Mouse (Mus musculus) G1E-ER4 (cell line): ENCODE data around the gene Gnptg. TPM values are rescaled to one million over a fixed set of nuclear protein-coding genes. Genes with fewer than 3 reads are reported as not detected.

ENCODE experiments used
- GATA1 ChIP-seq: IDR thresholded peaks from one replicate; pipeline ENCODE4 v1.8.0; 2012; ENCODE audit warnings: low read length, inconsistent platforms
- polyA plus RNA-seq: library from polyadenylated mRNA; stranded (reverse); fragments of >175 nt; gene quantifications from 2 replicates; pipeline ENCODE4 v1.2.3, GENCODE M21; 2012

Gene Gnptg
- polyA plus RNA-seq, 1 experiment: 6.4 TPM

GRCm38 (mm10) chr17:25253760-25254159 is 13.8 kb upstream of the Gnptg start:
- no peak for TF ChIP-seq GATA1

DNA sequence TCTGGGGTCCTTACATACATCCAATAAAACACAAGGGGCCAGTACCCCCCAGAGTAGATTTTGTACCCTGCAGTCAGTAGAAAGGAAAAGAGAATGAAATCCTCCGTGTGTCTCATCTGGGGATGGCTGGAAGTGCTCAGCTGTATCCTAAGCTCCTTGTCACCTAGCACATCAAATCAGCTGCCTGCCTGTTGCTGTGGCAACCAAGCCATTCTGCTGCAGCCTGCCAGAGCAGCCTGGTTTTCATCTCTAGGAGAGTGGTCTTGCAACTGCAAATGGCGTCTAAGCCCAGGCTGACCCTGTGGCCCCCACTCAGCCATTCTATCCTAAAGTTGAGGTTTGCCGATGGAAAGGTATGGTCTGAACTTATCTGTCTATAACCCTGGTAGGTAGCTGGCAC is 12.7 kb upstream of the Gnptg start:
- no peak for TF ChIP-seq GATA1

DNA sequence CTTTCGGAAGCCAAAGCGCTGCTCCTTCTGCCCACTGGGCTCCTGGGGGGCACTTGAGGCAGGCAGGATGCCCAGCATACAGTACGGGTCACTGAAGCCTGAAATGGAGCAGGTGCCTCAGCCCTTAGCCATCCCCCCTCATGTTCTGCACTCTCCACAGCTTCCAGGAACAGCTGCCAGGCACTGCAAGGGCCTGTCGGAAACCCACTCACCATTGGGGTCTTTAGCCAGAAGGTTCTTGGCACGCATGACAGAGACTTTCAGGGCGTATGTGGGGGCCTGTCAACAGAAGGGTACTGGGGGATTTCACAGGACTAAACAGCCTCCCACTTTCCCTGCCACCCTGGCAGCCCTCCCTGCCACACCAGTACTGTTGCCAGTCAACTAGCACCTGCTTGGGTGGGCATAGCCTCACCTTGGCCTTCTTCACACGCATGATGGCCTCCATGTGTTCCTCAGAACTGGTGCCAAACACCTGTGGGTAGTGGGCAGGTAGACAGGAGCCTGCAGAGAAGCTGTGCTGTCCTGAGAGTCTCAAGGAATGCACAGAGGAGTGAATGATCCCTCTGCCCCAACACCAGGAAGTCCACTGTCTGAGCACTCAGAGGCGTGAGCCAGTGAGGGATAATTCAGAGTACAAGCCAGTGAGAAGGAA is 10.4 kb upstream of the Gnptg start:
- no peak for TF ChIP-seq GATA1

GRCm38 (mm10) chr17:25248033-25248750 is 8.3 kb upstream of the Gnptg start:
- TF ChIP-seq GATA1: no peak

DNA sequence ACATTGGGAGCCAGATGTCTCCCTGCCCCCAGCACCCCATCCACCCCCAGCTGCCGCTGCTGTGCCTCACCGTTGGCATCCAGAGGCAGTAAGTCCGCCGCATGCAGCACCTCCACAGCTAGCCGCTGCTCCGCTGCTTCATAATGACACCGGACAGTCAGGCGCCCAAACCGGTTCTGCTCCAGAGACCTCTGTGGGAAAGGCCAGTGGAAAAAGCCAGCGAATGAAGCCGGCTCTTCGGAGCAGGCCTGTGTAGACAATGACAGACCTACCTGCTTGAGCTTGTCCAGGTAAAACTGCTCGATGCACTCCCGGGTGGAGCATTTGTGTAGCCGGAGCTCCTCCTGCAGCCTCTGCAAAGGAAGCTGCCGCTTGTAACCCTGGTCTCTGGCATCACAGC is 4.3 kb upstream of the Gnptg start:
- TF ChIP-seq GATA1: no peak

DNA sequence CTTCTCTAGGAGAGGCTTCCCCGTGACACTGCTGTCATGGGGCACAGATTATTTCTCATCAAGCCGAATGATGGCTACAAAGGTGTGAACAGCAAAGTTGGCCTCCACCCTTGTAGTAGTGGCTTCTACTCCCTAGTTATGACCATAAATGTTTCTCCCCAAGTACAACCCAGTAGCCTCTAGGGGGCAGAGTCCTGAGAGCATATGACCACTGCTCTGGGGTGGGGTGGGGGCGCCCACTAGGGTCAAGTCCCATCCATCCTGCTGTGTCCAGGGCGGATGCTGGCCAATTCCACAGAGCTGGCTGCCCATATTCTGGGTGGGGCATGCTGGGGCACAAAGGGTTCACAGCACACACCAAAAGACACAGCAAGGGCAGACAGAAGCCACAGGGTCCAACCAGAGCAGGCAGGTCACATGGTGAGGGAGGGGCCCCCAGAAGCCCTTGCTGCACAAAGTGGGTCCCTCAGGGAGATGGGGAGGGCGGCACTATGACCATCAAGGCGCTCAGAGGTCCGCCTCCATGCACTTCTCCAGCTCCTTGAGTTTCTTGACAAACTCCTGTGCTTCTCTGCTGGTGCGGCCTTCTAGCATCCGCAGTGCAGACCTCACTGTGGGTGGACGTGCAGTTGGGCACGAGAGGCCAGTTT is 3.3 kb upstream of the Gnptg start:
- no peak for TF ChIP-seq GATA1

DNA sequence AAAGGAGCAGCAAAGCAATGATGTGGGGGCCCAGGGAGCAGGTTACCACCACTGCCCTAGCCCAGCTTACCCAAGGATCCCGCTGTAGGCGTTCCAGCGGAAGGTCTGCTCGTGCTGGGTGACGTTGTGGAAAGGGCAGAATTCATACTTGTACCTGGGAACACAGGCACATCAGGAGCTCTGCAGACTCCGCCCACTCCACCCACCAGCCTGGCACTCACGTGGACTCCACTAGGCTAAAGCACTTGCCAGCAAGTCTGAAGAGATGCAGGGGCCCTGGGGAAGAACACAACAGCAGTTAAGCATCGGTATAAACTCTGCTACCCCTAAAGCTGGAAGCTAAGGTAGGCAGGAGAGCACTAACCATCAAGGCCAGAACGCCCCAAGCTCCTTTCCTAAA is 4.3 kb downstream of the Gnptg start:
- no peak for TF ChIP-seq GATA1

DNA sequence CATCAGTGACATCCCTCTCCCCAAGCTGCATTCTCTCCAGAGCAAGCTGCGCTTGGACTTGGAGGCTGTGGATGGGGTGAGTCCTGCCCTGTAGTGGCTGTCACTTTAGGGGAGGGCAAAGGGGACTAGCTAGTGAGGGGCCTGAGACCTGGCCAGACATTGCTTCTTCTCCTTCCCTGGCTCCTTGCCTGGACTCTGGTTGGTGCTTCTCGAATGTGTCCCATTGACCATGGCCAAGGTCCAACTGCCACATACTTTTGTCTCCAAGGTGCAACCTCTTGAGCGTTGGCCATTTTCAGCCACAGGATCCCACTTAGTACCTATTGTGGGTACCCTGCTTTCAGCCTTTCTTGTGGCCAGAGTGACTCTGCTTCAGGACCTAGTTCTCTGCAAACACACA is 9.2 kb downstream of the Gnptg start:
- TF ChIP-seq GATA1: no peak

DNA sequence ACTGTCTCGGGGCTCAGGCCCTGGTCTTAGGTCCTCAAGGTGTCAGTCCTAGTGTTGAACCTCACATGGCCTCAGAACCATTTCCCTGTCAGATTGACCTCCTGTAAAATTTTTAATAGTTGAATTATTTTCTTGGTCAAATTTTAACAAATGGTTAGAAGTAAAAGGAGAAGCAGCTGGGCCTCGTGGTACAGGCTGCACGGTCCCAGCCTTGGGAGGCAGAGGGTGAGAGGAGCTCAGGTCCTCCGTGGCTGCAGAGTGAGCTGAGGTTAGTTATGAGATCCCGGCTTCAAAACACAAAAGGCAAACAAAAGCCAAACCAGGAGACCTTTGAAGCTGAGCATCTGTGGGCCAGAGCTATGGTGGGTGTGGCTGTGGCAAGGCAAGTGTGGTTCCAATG is 11.9 kb downstream of the Gnptg start:
- TF ChIP-seq GATA1: no peak

DNA sequence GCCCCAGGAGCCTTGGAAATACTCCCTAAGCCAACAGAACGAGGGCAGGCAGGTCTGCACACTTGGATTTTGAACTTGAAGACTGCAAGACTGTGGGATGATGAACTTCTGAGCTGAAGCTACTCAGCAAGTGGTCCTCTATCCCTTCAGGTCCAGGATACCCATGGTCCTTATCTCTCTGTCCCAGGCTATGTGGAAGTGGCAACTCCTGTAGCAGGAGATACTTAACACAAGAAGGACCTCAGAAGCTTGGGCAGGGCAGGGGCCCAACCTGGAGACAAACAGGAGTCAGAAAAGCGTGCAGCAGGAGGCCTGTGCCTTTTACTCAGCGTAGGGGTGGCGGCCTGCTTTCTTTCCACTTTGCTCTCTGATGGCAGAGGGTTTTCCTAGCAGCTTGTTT is 14.3 kb downstream of the Gnptg start:
- no peak for TF ChIP-seq GATA1

DNA sequence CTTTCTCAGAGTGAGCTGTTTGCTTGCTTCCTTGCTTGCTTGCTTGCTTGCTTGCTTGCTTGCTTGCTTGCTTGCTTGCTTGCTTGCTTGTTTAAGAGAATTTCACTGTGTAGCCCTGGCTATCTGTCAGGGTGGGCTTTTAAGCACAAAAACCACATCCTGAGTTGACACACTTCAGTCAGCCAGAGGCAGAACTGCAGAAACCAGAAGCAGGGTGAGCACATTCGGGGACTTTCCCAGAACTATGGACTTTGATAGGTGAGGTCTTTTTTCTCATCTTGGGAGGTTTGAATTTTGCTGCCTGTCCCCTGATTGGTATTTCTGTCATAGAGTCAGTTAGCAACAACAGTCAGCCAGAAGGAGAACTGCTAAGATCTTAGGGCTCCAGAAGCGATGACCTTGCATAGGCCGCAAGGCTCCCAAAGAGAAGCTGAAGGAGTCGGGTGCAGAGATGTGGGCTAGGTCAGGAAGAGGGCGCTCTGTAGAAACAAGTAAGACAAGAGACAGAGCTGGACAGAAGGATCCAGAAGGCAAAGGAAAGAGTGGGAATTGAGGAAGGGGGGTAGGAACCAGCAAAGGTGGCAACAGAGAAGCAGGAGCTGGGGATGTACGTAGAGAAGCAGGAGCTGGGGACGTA is 15.2 kb downstream of the Gnptg start:
- TF ChIP-seq GATA1: no peak

GRCm38 (mm10) chr17:25222951-25223601 is 16.8 kb downstream of the Gnptg start:
- no peak for TF ChIP-seq GATA1

- TF ChIP-seq GATA1: no peak
Measured at GRCm38 (mm10) chr17:25221821-25222503, 18.0 kb downstream of the Gnptg start.

DNA sequence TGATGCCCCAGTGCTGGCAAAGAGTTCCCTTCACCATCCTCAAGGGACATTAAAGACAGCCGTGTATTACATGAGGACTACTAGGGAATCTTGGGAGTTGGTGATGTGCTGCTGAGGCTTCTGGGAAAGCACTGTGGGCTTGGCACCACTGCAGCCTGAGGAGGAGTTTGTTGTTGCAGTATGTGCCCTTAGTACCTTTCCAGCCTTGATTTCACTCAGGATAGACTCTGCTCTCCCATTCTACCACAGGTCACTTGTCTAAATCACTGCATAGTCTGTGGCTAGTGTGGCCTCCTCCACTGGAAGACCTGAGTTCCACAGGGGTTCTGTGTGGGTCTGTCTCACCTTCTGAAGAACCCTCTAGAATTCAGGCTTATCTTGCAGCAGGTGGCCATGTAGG is 19.2 kb downstream of the Gnptg start:
- no peak for TF ChIP-seq GATA1
